Mouse (Mus musculus) liver, embryonic 14.5 days (tissue): ENCODE results near the gene Gngt2. TPM values are rescaled to one million over a fixed set of nuclear protein-coding genes. Genes with fewer than 3 reads are reported as not detected.
A peak's percentile ranks its signal among the peaks of the same experiment; 100 is the strongest.

Experiments used
- ATAC-seq: fragments of 200-750 bp; cut with Nextera tagmentation; 2 replicates; pipeline ENCODE4 v1.8.0; 2017; ENCODE audit warnings: moderate number of reproducible peaks, mild to moderate bottlenecking, moderate library complexity; ENCODE audit not compliant: insufficient read depth
- DNase-seq, 3 experiments: peaks; one replicate each; pipeline ENCODE4 v3.0.0-alpha.2; 2012 to 2013; ENCODE audit warnings: low read depth in 3 of 3, low spot score in 3 of 3
- H3K27ac ChIP-seq: fragments of 300-500 bp; sonication (generic); 2 replicates; pipeline ENCODE4 v1.5.1; 2014; ENCODE audit warnings: moderate library complexity, mild to moderate bottlenecking, control low read depth, inconsistent platforms
- H3K27me3 ChIP-seq: fragments of 300-500 bp; sonication (generic); 2 replicates; pipeline ENCODE4 v1.6.1; 2014; ENCODE audit warnings: mild to moderate bottlenecking, low read length, moderate library complexity; ENCODE audit not compliant: control insufficient read depth, insufficient read depth
- H3K36me3 ChIP-seq: fragments of 300-500 bp; sonication (generic); replicated peaks from 2 replicates; pipeline ENCODE4 v1.6.1; 2014; ENCODE audit warnings: low read depth; ENCODE audit not compliant: control insufficient read depth, insufficient read depth
- H3K4me1 ChIP-seq, 2 experiments: fragments of 200-500 bp in 1 of 2; fragments of 300-500 bp in 1 of 2; sonication (generic) in 1 of 2; replicated peaks; 2 replicates each; pipeline ENCODE4 v1.6.1; 2012 to 2014; ENCODE audit warnings: antibody characterized with exemption in 1 of 2, inconsistent platforms in 1 of 2, low read length in 1 of 2; ENCODE audit not compliant: control insufficient read depth in 2 of 2, insufficient read depth in 2 of 2
- H3K4me2 ChIP-seq: fragments of 300-500 bp; sonication (generic); 2 replicates; pipeline ENCODE4 v1.6.1; 2014; ENCODE audit warnings: low read depth, mild to moderate bottlenecking, control low read depth, moderate library complexity
- H3K4me3 ChIP-seq, 2 experiments: fragments of 200-500 bp in 1 of 2; fragments of 300-500 bp in 1 of 2; sonication (generic) in 1 of 2; 2 replicates each; pipeline ENCODE4 v1.5.1; 2012 to 2014; ENCODE audit warnings: low read depth in 2 of 2, low read length in 2 of 2, mild to moderate bottlenecking in 2 of 2, control low read depth in 1 of 2, inconsistent platforms in 1 of 2, moderate library complexity in 1 of 2; ENCODE audit not compliant: insufficient read depth in 1 of 2
- H3K9ac ChIP-seq: fragments of 300-500 bp; sonication (generic); replicated peaks from 2 replicates; pipeline ENCODE4 v1.6.1; 2014; ENCODE audit warnings: mild to moderate bottlenecking, control low read depth, moderate library complexity
- H3K9me3 ChIP-seq: fragments of 300-500 bp; sonication (generic); 2 replicates; pipeline ENCODE4 v1.6.1; 2016; ENCODE audit warnings: low read length, mixed read lengths; ENCODE audit not compliant: control insufficient read depth
- CTCF ChIP-seq: IDR thresholded peaks from 2 replicates; pipeline ENCODE4 v1.5.1; 2016; ENCODE audit warnings: antibody characterized with exemption, low read depth, control low read depth
- EP300 ChIP-seq: IDR thresholded peaks from 2 replicates; pipeline ENCODE4 v1.6.1; 2016; ENCODE audit warnings: antibody characterized with exemption, low read depth
- WGBS: fragments of 180-500 bp; shearing (Covaris S2); extraction: QIAGEN DNeasy Blood & Tissue Kit; methylation state at CpG from one replicate; pipeline ENCODE4 v1.1.7; 2014; ENCODE audit not compliant: insufficient replicate concordance; 5-methylcytosine and 5-hydroxymethylcytosine counted together
- polyA plus RNA-seq, 2 experiments: library from polyadenylated mRNA; depleted of rRNA in 1 of 2; stranded (reverse) in 1 of 2; unstranded in 1 of 2; fragments of >200 nt; fragmentation: Nextera tagmentation in 1 of 2; extraction: Ambion mirVana in 1 of 2; gene quantifications; 2 replicates each; pipeline versions ENCODE4 v1.2.1 to v1.2.3; 2012 to 2014

Gngt2 gene
- polyA plus RNA-seq, 2 experiments: 13.0 to 16.5 TPM

DNA sequence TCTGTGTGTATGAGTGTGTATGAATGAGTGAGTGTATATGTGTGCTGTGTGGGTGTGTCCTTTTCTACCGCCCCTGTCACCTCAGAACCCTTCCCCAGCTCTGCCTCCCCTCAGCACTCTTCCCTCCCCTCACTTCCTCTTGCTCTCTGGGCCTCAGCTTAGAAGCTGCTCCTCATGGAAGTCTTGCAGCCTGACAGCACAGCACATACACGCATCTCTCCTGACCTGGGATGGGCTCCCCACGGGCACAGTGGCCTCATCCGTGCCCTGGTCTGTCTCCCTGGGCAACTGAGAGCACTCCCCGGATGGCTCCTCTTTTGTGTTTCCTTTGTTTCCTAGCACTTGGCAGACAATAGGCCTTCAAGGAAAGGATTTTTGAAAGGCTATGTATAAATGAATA, 27.4 kb upstream of the Gngt2 start:
- Histone ChIP-seq H3K9ac (peak overlapping the region; percentile 72), H3K4me3 (no peak overlapping the region), H3K36me3 (no peaks in the 10 kb centered on the region), H3K4me2 (peak overlapping the region; percentile 60), H3K4me1 (peaks cover 61% of the 10 kb centered on the region in 2 experiments), H3K27me3 (no peaks in the 10 kb centered on the region), H3K9me3 (peaks cover 4% of the 10 kb centered on the region; the same call in 1 of the 2 replicates), H3K27ac (peak overlapping the region; percentile 100)
- DNase-seq: no peak
- TF ChIP-seq EP300: no peak
- no peak for TF ChIP-seq CTCF
- ATAC-seq: no peak
- WGBS: 40% methylated on average over 5 of the region's 5 CpGs

DNA sequence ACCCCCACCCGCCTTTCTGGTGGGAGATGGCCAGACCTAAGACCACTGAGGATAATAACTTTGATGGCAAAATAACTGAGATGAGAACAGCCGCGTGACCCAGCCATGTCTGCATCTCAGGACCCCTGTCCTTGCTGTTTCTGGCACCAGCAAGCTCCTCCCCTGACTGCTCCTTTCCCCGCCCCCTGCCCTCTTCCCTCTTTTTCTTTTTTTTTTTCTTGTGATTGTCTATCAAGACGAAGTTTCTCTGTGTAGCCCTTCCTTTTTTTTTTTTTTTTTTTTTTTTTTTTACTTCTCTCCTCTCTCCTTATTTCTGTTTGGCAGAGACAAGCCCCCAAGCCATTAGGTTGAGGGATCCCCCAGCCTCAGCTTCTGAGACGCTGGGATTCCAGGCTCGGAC, 26.2 kb upstream of the Gngt2 start:
- no peaks in the 10 kb centered on the region for H3K27me3 ChIP-seq
- peaks cover 4% of the 10 kb centered on the region; the same call in 1 of the 2 replicates for H3K9me3 ChIP-seq
- H3K4me3 ChIP-seq: no peak overlapping the region
- peak overlapping the region; percentile 100 for H3K27ac ChIP-seq
- TF ChIP-seq EP300: no peak
- TF ChIP-seq CTCF: no peak
- peaks cover 49% of the 10 kb centered on the region in 2 experiments for H3K4me1 ChIP-seq
- DNase-seq (no peak), ATAC-seq (no peak)
- H3K4me2 ChIP-seq: no peak overlapping the region
- no peaks in the 10 kb centered on the region for H3K36me3 ChIP-seq
- 58% methylated on average over 7 of the region's 7 CpGs for WGBS
- H3K9ac ChIP-seq: no peak overlapping the region

DNA sequence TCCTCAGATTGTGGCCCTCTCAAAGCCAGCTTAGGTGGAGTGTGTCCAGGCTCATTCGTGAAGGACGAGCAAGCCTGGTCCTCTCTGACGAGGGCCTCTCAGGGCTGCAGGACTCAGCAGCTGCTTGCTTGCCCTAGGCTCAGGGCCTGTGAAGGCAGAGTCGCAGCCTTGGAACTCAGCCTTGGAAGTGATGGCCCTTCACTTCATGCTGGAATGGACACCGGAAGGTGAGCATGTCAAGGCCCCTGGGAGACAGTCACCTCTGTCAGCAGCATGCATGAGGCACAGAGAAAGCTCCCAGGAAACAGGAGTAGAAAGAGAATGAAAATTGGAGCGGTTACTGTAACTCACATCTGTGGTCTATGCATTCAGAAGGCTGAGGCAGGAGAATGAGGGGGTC, 25.3 kb upstream of the Gngt2 start:
- TF ChIP-seq CTCF (no peak), EP300 (no peak)
- H3K4me2 ChIP-seq: no peak overlapping the region
- H3K27me3 ChIP-seq: no peaks in the 10 kb centered on the region
- H3K27ac ChIP-seq: peak overlapping the region; percentile 2
- no peak overlapping the region for H3K9ac ChIP-seq
- no peaks in the 10 kb centered on the region for H3K36me3 ChIP-seq
- no peak for ATAC-seq
- DNase-seq: no peak
- peaks cover 4% of the 10 kb centered on the region; the same call in 1 of the 2 replicates for H3K9me3 ChIP-seq
- 79% methylated on average over 6 of the region's 6 CpGs for WGBS
- H3K4me3 ChIP-seq: no peak overlapping the region
- H3K4me1 ChIP-seq: peaks cover 39 to 40% of the 10 kb centered on the region in 2 experiments

DNA sequence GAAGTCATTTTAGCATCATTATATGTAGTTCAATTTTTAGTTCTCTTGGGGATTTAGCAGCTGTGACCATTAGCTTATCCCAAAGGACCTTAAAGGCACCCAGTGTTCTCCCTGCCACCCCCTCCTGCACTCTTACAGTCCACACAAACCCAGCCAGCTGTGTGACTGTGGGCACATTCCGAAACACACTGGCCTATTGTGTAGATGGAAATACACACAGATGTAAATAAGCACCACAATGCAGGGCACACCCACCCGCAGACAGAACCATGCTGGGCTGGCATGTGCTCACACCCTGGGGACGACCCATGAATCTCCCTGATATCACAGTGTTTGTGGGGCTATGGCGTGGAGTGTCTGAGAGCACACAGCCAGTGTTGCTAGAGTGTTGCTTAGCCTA, 24.8 kb upstream of the Gngt2 start:
- Histone ChIP-seq H3K9me3 (peaks cover 4% of the 10 kb centered on the region; the same call in 1 of the 2 replicates), H3K9ac (no peak overlapping the region), H3K36me3 (no peaks in the 10 kb centered on the region), H3K27me3 (no peaks in the 10 kb centered on the region), H3K4me3 (no peak overlapping the region), H3K27ac (peak overlapping the region; percentile 2), H3K4me2 (no peak overlapping the region), H3K4me1 (peaks cover 35% of the 10 kb centered on the region in 2 experiments)
- 73% methylated on average over 4 of the region's 4 CpGs for WGBS
- TF ChIP-seq EP300 (no peak), CTCF (no peak)
- no peak for DNase-seq
- ATAC-seq: no peak

DNA sequence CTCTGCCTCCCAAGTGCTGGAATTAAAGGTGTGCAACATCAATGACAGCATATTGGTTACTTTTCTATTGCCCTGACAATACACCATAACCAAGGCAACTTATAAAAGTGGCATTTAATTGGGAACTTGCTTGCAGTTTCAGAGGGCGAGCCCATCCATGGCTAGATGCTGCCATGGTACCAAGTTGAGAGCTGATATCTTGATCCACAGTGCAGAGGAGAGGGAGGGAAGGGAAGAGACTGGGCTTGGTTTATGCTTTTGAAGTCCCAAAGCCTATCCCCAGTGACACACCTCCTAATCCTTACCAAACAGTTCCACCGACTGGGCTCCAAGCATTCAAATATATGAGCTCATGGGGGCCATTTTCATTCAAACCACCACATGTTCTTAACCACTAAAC, 22.9 kb upstream of the Gngt2 start:
- TF ChIP-seq EP300 (no peak), CTCF (no peak)
- Histone ChIP-seq H3K9me3 (no peaks in the 10 kb centered on the region), H3K36me3 (no peaks in the 10 kb centered on the region), H3K9ac (no peak overlapping the region), H3K4me2 (no peak overlapping the region), H3K27me3 (no peaks in the 10 kb centered on the region), H3K27ac (no peak overlapping the region), H3K4me1 (peaks cover 18 to 20% of the 10 kb centered on the region in 2 experiments), H3K4me3 (no peak overlapping the region)
- DNase-seq (no peak), ATAC-seq (no peak)
- 80% methylated on average over 2 of the region's 2 CpGs for WGBS
